8 mouse cellular contexts compared by ENCODE assay signal in the genomic region with DNA sequence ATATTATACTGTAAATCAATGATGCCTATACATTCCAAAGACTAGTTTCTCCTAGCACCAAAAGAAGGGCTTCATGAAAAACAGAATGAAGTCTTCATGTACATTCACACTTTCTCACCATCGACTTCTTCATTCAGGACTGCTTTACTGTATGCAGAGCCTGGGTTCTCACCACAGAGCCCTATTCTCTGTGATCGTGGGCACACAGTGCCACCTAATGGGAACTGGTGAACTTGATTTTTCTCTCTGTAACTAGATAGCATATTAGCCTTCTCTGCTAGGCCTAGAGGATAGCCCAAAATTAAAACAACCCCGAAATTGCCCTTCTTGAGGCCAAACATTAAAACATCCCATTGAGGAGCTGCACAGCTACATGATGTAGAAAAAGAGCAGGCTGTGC.
DNase-seq lines count a peak whose midpoint lies in the region; ATAC-seq and TF ChIP-seq lines count a peak whose summit lies in the region.

No protein-coding gene starts in this region.

- peak; percentile 46 for DNase-seq in lung, embryonic 14.5 days
- no peak for DNase-seq in lung, postnatal 0 days (ENCODE audit: low spot score)
- DNase-seq in embryo, embryonic 10.5 days (ENCODE audit: low spot score) = peak; percentile 59
- peak; percentile 11 for DNase-seq in hindbrain, embryonic 10.5 days (ENCODE audit: low spot score)
- DNase-seq in left cerebral cortex, postnatal 25 days (ENCODE audit: low spot score in 2 of 2) = peak; percentile 60 to 76
- peak; percentile 53 for DNase-seq in right cerebral cortex, postnatal 4 days
- no peak for DNase-seq in gastrocnemius, postnatal 36 days
- no peak for DNase-seq in gastrocnemius, adult 8-10 months (ENCODE audit: low spot score in 2 of 2)

- no peak for ATAC-seq in lung, embryonic 14.5 days (ENCODE audit: insufficient read depth)
- no peak for ATAC-seq in lung, postnatal 0 days

- H3K4me3 ChIP-seq in lung, embryonic 14.5 days (ENCODE audit: low read depth, low read length) = no peak overlapping the region
- no peak overlapping the region for H3K4me3 ChIP-seq in lung, postnatal 0 days (ENCODE audit: low read depth, low read length)
- no peak overlapping the region for H3K4me3 ChIP-seq in hindbrain, embryonic 10.5 days

- no peak overlapping the region for H3K27ac ChIP-seq in lung, embryonic 14.5 days (ENCODE audit: low read depth)
- H3K27ac ChIP-seq in lung, postnatal 0 days (ENCODE audit: low read length) = no peak overlapping the region
- H3K27ac ChIP-seq in hindbrain, embryonic 10.5 days = no peak overlapping the region

- H3K36me3 ChIP-seq in lung, embryonic 14.5 days (ENCODE audit: insufficient read depth) = no peaks in the 10 kb centered on the region
- no peaks in the 10 kb centered on the region for H3K36me3 ChIP-seq in lung, postnatal 0 days (ENCODE audit: insufficient read depth, low read length)
- H3K36me3 ChIP-seq in hindbrain, embryonic 10.5 days = no peaks in the 10 kb centered on the region

- H3K4me1 ChIP-seq in lung, embryonic 14.5 days (ENCODE audit: insufficient read depth) = no peaks in the 10 kb centered on the region
- H3K4me1 ChIP-seq in lung, postnatal 0 days (ENCODE audit: insufficient read depth, low read depth, low read length) = no peaks in the 10 kb centered on the region
- no peaks in the 10 kb centered on the region for H3K4me1 ChIP-seq in hindbrain, embryonic 10.5 days (replicated peaks)

- intact Hi-C loops in left cerebral cortex, postnatal 25 days (cut with DNase I) = loop anchor here (5.0 to 10.0 kb wide), 2 partner anchors 133 to 451 kb away; no protein-coding TSS in a partner anchor
- intact Hi-C loops in gastrocnemius, postnatal 36 days (cut with DNase I) = no loop called here

- H3K27me3 ChIP-seq in lung, embryonic 14.5 days (ENCODE audit: insufficient read depth, low read length) = no peaks in the 10 kb centered on the region
- H3K27me3 ChIP-seq in lung, postnatal 0 days (replicated peaks; ENCODE audit: insufficient read depth, low read length) = no peaks in the 10 kb centered on the region
- no peaks in the 10 kb centered on the region for H3K27me3 ChIP-seq in hindbrain, embryonic 10.5 days (ENCODE audit: insufficient read depth, poor library complexity, severe bottlenecking)

- no peak overlapping the region for H3K9ac ChIP-seq in lung, embryonic 14.5 days
- H3K9ac ChIP-seq in lung, postnatal 0 days (replicated peaks; ENCODE audit: low read depth) = no peak overlapping the region

- H3K4me2 ChIP-seq in lung, embryonic 14.5 days = no peak overlapping the region
- no peak overlapping the region for H3K4me2 ChIP-seq in lung, postnatal 0 days (replicated peaks; ENCODE audit: low read depth, low read length)

- H3K9me3 ChIP-seq in lung, embryonic 14.5 days (ENCODE audit: low read depth, low read length) = no peaks in the 10 kb centered on the region
- H3K9me3 ChIP-seq in lung, postnatal 0 days (ENCODE audit: low read length) = no peaks in the 10 kb centered on the region
- H3K9me3 ChIP-seq in hindbrain, embryonic 10.5 days = no peaks in the 10 kb centered on the region

- no peak for TF ChIP-seq EP300 in lung, postnatal 0 days (IDR thresholded peaks at IDR 0.05)

- TF ChIP-seq CTCF in lung, embryonic 14.5 days (IDR thresholded peaks at IDR 0.05; ENCODE audit: low read depth) = peak; percentile 18; the same call in 1 of the 2 replicates
- TF ChIP-seq CTCF in lung, postnatal 0 days (IDR thresholded peaks at IDR 0.05) = no peak

- 40% methylated on average over 3 of the region's 3 CpGs for WGBS in lung, embryonic 14.5 days
- 26% methylated on average over 3 of the region's 3 CpGs for WGBS in lung, postnatal 0 days
- 62% methylated on average over 3 of the region's 3 CpGs for WGBS in hindbrain, embryonic 10.5 days

Comparison
In these comparisons a context has a peak if more than half of its experiments do, and no peak if none do; other contexts are left out.
1. DNase-seq: peak in lung, embryonic 14.5 days (single experiment), embryo, embryonic 10.5 days (single experiment), hindbrain, embryonic 10.5 days (single experiment), left cerebral cortex, postnatal 25 days (2 of 2) and right cerebral cortex, postnatal 4 days (single experiment); none in lung, postnatal 0 days (single experiment), gastrocnemius, postnatal 36 days (0 of 2) and gastrocnemius, adult 8-10 months (0 of 2).